18 mouse cellular contexts compared by ENCODE assay signal in genomic region chr8:12503344-12503743, GRCm38 (mm10).
DNase-seq lines count a peak whose midpoint lies in the region; ATAC-seq lines count a peak whose summit lies in the region.
"Had no signal": no experiment of that assay in that cellular context is flagged by ENCODE, and none has a peak within 500 bp of the region (broad histone marks: within the 10 kb centered on the region; RNA-seq: fewer than 3 reads in every experiment).

No protein-coding gene starts in this region.

- peak overlapping the region; percentile 90 for H3K27ac ChIP-seq in midbrain, embryonic 10.5 days (replicated peaks)
- H3K27ac ChIP-seq in midbrain, embryonic 16.5 days (ENCODE audit: low read length) = no peak overlapping the region
- H3K27ac ChIP-seq in forebrain, embryonic 12.5 days = peak overlapping the region; percentile 97
- 0 out of 2 replicates have a peak overlapping the region, but pooled peaks have one; percentile 64 for H3K27ac ChIP-seq in midbrain, embryonic 14.5 days (replicated peaks; ENCODE audit: low read depth, low read length)
- H3K27ac ChIP-seq: embryonic facial prominence, embryonic 13.5 days; gastrocnemius, adult 2 months; left cerebral cortex, adult 2 months had no signal

- peak; percentile 61 for DNase-seq in midbrain, embryonic 10.5 days (ENCODE audit: low spot score)
- DNase-seq in R1 (ENCODE audit: low read depth, low spot score) = peak; percentile 82
- DNase-seq in midbrain, embryonic 14.5 days = peak; percentile 71
- DNase-seq in thymus, postnatal 4 days = no peak
- DNase-seq in yolk sac, embryonic 10.5 days (ENCODE audit: low spot score) = no peak
- DNase-seq: adrenal gland, postnatal 36 days; cerebellum, postnatal 10 days; gastrocnemius, adult 2 months; heart, adult 11 months; lung, adult 18-20 months; lung, postnatal 36 days; thymus, postnatal 25 days had no signal

- 1% methylated on average over 14 of the region's 14 CpGs for WGBS in midbrain, embryonic 10.5 days
- 3% methylated on average over 14 of the region's 14 CpGs for WGBS in midbrain, embryonic 16.5 days
- WGBS in forebrain, embryonic 12.5 days = 2% methylated on average over 14 of the region's 14 CpGs
- WGBS in midbrain, embryonic 14.5 days = 1% methylated on average over 14 of the region's 14 CpGs

- H3K4me3 ChIP-seq in midbrain, embryonic 10.5 days = peak overlapping the region; percentile 49
- no peak overlapping the region for H3K4me3 ChIP-seq in midbrain, embryonic 16.5 days (ENCODE audit: low read depth, low read length)
- H3K4me3 ChIP-seq in forebrain, embryonic 12.5 days (replicated peaks) = no peak overlapping the region
- no peak overlapping the region for H3K4me3 ChIP-seq in midbrain, embryonic 14.5 days (replicated peaks; ENCODE audit: low read depth, low read length)
- H3K4me3 ChIP-seq: left cerebral cortex, adult 2 months had no signal

- no peak for ATAC-seq in midbrain, embryonic 16.5 days
- peak; percentile 62 for ATAC-seq in forebrain, embryonic 12.5 days (ENCODE audit: low FRiP score)
- ATAC-seq in midbrain, embryonic 14.5 days (ENCODE audit: low FRiP score, low TSS enrichment) = no peak
- ATAC-seq: activated CD4-positive, CD25-positive, alpha-beta regulatory T cell, adult 4 months; inflammation-experienced regulatory T-cells, adult 6 months had no signal

- no peaks in the 10 kb centered on the region for H3K9me3 ChIP-seq in midbrain, embryonic 10.5 days (replicated peaks)
- no peaks in the 10 kb centered on the region for H3K9me3 ChIP-seq in midbrain, embryonic 16.5 days (replicated peaks; ENCODE audit: control insufficient read depth, low read length, poor library complexity, severe bottlenecking)
- no peaks in the 10 kb centered on the region for H3K9me3 ChIP-seq in forebrain, embryonic 12.5 days
- H3K9me3 ChIP-seq in midbrain, embryonic 14.5 days (ENCODE audit: control insufficient read depth, low read length) = no peaks in the 10 kb centered on the region
- H3K9me3 ChIP-seq: embryonic facial prominence, embryonic 13.5 days had no signal

- H3K4me1 ChIP-seq in midbrain, embryonic 10.5 days = peaks cover 71% of the 10 kb centered on the region
- peaks cover 10% of the 10 kb centered on the region for H3K4me1 ChIP-seq in midbrain, embryonic 16.5 days (ENCODE audit: control insufficient read depth, insufficient read depth, low read length)
- H3K4me1 ChIP-seq in forebrain, embryonic 12.5 days = peaks cover 57% of the 10 kb centered on the region
- peaks cover 19% of the 10 kb centered on the region for H3K4me1 ChIP-seq in midbrain, embryonic 14.5 days (ENCODE audit: control insufficient read depth, insufficient read depth, low read length)

- no peak overlapping the region for H3K9ac ChIP-seq in midbrain, embryonic 16.5 days (ENCODE audit: low read depth, low read length)
- H3K9ac ChIP-seq in forebrain, embryonic 12.5 days = 0 out of 2 replicates have a peak overlapping the region, but pooled peaks have one; percentile 36
- H3K9ac ChIP-seq in midbrain, embryonic 14.5 days (replicated peaks; ENCODE audit: low read length) = no peak overlapping the region
- H3K9ac ChIP-seq: embryonic facial prominence, embryonic 13.5 days had no signal

- H3K36me3 ChIP-seq in midbrain, embryonic 10.5 days = no peaks in the 10 kb centered on the region
- no peaks in the 10 kb centered on the region for H3K36me3 ChIP-seq in midbrain, embryonic 16.5 days (ENCODE audit: control insufficient read depth, insufficient read depth, low read length)
- H3K36me3 ChIP-seq in forebrain, embryonic 12.5 days (replicated peaks) = no peaks in the 10 kb centered on the region
- H3K36me3 ChIP-seq in midbrain, embryonic 14.5 days (ENCODE audit: control insufficient read depth, insufficient read depth, low read length) = no peaks in the 10 kb centered on the region
- H3K36me3 ChIP-seq: embryonic facial prominence, embryonic 13.5 days had no signal

- H3K27me3 ChIP-seq in midbrain, embryonic 10.5 days (ENCODE audit: low read depth, poor library complexity, severe bottlenecking) = peaks cover 74% of the 10 kb centered on the region
- H3K27me3 ChIP-seq in midbrain, embryonic 16.5 days (ENCODE audit: control insufficient read depth, insufficient read depth, low read depth, low read length) = peaks cover 3% of the 10 kb centered on the region
- H3K27me3 ChIP-seq in forebrain, embryonic 12.5 days = peaks cover 34% of the 10 kb centered on the region
- H3K27me3 ChIP-seq in midbrain, embryonic 14.5 days (ENCODE audit: control insufficient read depth, insufficient read depth, low read length) = peaks cover 13% of the 10 kb centered on the region

- no peak overlapping the region for H3K4me2 ChIP-seq in midbrain, embryonic 16.5 days (ENCODE audit: low read length)
- H3K4me2 ChIP-seq in forebrain, embryonic 12.5 days = peak overlapping the region; percentile 54
- peak overlapping the region; percentile 60; the same call in 1 of the 2 replicates for H3K4me2 ChIP-seq in midbrain, embryonic 14.5 days (ENCODE audit: low read length)

Comparison
In these comparisons a context has a peak if more than half of its experiments do, and no peak if none do; other contexts are left out.
1. DNase-seq: peak in midbrain, embryonic 10.5 days (single experiment), R1 (single experiment) and midbrain, embryonic 14.5 days (single experiment); none in thymus, postnatal 4 days (single experiment) and yolk sac, embryonic 10.5 days (single experiment).